Mouse (Mus musculus) right cerebral cortex, postnatal 10 days (tissue): ENCODE measurements around the gene Rab40b.

Experiments
- DNase-seq, 2 experiments: peaks; one replicate each; pipeline ENCODE4 v3.0.0; 2021; ENCODE audit warnings: low spot score in 2 of 2

Gene Rab40b

DNA sequence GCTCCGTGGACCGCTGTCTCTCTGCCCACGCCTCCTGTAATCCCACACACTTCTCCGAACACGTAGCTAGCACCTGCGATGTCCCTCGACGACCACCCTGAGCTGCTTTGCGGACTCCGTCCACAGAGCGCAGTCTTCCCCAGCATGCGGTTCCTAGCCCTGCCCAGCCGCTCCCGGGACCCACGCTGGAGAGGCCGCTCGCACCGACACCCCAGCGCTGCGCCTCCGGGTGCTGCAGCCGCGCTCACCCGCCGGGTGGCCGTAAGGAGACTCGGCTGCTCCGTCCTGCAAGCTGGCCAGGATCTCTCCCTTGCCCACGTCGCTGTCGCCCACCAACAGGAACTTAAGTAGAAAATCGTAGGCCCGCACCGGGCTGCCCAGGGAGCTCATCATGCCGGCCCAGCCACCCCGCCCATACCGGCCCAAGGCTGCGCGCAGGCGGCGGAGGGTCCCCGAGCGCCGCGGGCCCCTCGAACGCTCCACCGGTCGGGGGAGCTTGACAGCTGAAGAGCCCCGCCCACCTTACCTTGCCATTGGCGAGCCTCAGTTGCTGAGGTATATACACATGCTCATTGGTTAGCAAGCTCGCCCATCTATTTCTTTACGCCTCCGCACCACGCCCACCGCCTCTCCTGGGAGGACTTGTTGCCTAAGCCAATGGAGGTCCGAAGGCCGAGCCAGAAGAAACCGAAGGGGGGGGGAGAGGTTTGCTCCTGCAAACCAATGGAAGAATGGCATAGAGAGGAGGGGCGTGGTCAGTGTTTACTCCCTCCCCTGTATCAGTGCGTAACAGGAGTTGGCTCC lies at the start of gene Rab40b:
Gene Rab40b (minus strand): TSS at position 502 of the 804 bp plus-strand sequence.
- peak; percentile 97 to 98 for DNase-seq

DNA sequence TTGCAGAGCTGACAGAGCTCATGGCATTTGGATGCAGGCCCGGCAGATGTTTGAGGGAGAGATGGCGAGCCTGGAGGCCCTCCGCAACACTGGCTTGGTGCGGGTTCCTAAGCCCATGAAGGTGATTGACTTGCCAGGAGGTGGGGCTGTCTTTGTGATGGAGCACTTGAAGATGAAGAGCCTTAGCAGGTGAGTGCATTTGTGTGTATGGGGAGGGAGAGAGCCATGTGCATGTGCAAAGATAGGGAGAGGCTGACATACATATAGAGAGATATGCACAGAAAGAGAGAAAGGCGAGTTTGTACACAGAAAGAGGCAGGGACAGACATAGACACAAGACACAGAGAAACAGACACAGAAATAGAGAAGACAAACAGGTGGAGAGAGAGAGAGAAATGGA lies 49.2 kb upstream of the Rab40b start:
- DNase-seq = no peak

GRCm38 (mm10) chr11:121434156-121435155 lies 46.4 kb upstream of the Rab40b start, which contains the start of gene Fn3k:
Gene Fn3k (plus strand): TSS chr11:121434913.
- peak; percentile 96 to 97 for DNase-seq

- DNase-seq = no peak
Observed at GRCm38 (mm10) chr11:121433397-121433796, 45.3 kb upstream of the Rab40b start.

DNA sequence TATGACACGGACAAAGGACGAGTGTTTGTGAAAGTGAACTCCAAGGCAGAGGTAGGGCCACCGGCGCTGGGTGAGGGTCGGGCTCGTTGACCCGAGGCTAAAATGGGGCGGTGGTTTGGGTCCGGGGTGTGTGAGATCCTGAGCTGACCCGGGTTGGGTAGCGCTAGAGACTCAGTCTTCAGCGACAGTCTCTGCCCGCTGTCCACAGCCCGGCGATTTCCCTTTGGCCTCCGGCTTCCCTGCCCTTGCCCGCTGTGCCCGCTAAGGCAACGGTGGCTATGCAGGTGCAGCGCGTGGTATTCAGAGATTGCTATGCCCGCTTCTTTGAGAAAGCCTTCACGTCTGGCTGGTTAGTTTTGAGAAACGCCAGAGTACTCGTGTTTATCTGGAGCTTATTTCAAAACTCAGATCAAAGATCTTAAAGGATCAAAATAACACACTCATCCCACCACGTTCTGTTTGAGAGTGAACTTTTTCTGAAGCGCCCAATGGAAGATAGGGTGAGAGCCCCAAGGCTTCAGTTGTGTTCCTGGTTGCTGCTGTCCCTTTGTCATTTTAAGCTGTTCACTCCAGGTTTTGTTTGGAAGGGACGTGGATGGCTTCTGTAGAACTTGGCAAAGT lies 33.6 kb upstream of the Rab40b start:
- DNase-seq = no peak

DNA sequence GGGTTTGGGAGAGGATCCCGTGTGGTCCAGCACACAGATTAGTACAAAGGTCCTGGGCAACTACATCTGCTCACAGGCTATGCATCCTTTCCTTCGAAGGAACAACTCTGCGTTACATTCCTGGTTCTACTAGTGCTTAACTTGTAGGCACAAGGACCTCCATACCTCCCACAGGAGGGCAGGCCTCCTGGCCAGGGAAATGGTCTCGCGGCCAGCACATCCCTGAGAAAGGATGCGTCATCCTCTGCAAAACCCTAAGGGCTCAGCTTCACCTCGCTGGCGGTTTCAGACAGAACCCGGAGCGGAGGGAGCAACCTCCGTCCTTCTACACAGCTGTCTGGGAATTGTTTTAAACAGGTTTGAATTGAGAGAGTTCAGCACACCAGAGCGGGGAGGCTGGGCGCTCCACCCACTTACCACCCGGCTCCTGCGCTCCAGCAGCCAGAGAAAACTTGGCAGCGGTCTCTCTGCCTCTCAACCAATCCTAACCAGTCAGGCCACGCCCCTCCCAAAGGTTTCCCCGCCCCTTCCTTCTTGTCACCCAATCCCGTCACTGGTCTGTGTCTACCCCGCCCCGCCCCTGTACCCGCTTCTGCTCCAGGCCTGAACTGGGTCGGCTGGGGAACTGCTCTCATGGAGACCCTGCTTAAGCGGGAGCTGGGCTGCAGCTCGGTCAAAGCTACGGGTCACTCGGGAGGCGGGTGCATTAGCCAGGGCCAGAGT lies 32.9 kb upstream of the Rab40b start, which contains the start of gene Fn3krp:
Gene Fn3krp (plus strand): TSS at position 572 of the 723 bp plus-strand sequence.
- DNase-seq = peak; percentile 99

GRCm38 (mm10) chr11:121420379-121420778 lies 32.3 kb upstream of the Rab40b start:
- no peak for DNase-seq

DNA sequence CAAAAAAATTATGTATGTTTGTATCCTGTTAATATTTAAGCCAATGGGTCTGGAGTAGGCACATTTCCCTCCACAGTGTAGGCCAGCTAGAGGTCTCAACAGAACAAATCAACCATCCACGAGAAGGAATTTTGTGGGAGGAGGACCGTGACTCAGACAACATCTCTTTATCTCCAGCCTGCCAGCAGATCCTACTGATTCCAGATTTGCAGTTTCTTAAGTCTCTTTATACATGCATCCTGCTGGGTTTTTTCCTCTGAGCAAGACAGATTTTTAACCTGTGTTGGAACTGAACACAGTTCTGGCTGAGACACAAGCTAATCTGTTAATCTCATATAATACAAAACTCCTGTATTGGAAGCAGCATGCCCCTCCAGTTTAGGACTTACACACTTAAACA lies 30.9 kb upstream of the Rab40b start:
- no peak for DNase-seq

DNA sequence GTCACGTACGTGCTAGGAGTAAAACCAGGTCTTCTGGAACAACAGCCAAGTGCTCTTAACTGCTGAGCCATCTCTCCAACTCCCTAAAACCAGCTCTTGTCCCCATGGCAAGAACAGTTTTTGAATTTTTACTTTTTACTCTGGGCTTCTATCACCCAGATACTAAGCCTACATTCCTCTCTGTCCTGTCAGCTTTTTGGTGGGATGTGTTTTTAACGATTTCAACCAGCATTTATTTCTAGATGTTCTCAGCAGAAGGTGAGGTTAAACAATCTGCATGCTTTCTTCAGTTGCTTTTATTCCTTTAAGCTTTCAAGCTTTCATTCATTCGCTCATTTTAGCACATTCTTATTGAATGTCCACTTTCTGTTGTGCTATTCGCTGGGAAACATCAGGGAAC lies 29.9 kb upstream of the Rab40b start:
- DNase-seq = no peak

- DNase-seq = no peak
Observed at GRCm38 (mm10) chr11:121415351-121415750, 27.3 kb upstream of the Rab40b start.

DNA sequence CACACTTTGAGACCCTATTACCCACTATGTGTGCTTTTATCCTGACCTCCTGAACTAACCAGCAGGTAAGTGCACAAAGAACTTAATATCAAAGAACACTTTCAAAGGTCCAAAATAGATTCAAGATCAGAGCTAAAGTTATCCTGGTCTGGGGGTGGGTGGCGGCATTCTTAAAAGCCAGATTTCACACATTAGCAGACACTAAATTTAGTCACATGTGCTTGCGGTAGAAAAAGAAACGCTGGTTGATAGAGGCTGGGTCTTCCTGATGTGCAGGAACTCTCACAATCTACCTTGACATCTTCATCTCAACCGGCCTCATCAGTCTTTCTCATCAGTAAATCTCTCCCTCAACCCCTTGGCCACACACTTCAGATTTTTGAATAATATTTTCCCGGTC lies 26.7 kb upstream of the Rab40b start:
- DNase-seq = no peak

GRCm38 (mm10) chr11:121407366-121408155 lies 19.5 kb upstream of the Rab40b start:
- DNase-seq = peak in 1 of 2 experiments; percentile 52

GRCm38 (mm10) chr11:121392405-121392804 lies 4.4 kb upstream of the Rab40b start:
- no peak for DNase-seq

DNA sequence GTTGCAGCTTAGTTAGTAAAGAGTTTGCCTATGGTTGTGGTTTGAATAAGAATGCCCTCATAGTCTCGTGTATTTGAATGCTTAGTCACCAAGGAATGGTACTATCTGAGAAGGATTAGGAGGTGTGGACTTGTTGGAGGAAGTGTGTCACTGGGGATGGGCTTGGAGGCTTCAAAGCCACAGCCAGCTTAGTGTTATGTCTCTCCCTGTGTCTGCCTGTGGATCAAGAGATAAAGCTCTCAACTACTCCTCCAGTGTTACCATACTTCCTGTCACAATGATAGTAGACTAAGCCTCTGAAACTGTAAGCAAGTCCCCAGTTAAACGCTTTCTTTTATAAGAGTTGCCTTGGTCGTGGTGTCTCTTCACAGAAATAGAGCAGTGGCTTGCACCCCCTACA lies 2.7 kb upstream of the Rab40b start:
- no peak for DNase-seq

GRCm38 (mm10) chr11:121388554-121388945 lies 499 bp upstream of the Rab40b start:
- DNase-seq = no peak

GRCm38 (mm10) chr11:121380294-121380693 lies 7.8 kb downstream of the Rab40b start:
- no peak for DNase-seq

DNA sequence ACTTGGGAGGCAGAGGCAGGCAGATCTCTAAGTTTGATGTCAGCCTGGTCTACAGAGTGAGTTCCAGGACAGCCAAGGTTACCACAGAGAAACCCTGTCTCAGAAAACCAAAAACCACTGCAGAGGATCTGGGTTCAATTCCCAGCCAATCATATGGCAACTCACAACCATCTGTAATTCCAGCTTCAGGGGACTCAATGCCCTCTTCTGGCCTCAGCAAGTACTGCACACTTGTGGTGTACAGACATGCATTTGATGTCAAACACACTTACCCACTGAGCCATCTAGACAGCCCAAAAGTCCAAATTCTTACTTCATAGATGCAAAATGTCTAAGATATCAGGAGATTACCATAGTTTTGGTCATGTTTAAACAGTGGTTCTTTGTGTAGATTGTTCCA lies 9.4 kb downstream of the Rab40b start:
- no peak for DNase-seq

DNA sequence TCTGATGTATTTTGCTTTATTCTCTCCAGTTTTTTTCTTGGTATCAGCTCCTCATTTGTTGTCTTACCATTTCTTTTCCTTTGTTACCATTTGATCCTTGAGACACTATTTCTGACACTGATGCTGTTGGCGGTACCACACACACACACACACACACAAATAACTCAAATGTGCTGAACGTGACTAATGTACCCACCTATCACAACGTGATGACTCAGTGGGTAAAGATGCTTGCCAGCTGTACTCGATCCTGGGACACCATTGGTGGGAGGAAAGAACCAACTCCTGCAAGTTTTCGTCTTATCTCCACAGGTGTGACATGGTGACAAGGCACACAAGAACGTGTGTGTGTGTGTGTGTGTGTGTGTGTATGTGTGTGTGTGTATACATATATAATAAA lies 14.7 kb downstream of the Rab40b start:
- DNase-seq = no peak

- no peak for DNase-seq
Observed at GRCm38 (mm10) chr11:121370337-121370994, 17.6 kb downstream of the Rab40b start.

DNA sequence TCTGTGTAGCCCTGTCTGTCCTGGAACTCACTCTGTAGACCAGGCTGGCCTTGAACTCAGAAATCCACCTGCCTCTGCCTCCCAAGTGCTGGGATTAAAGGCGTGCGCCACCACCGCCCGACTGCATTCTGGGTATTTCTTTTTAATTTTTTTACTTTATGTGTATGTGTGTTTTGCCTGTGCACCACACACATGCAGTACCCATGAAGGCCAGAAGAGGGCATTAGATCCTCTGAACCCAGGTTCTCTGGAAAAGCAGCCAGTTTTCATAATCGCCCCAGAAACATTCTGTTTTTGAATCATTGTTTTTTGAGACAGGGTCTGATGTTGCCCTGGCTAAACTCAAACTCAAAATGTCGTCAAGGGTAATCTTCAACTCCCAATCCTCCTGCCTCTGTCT lies 18.4 kb downstream of the Rab40b start:
- DNase-seq = peak; percentile 48 to 61
